Mouse (Mus musculus): ENCODE data around the gene Pde8b.

- TF ChIP-seq CTCF (conservative IDR thresholded peaks at IDR 0.05; ENCODE audit: low read length) (no peak), POU5F1 (IDR thresholded peaks at IDR 0.05; ENCODE audit: borderline replicate concordance, low read length) (no peak), NANOG (IDR thresholded peaks at IDR 0.05; ENCODE audit: borderline replicate concordance, low read length) (no peak)
Observed at GRCm38 (mm10) chr13:95231366-95232138, 18.6 kb downstream of the Pde8b start.
